Mouse (Mus musculus): Measurements from ENCODE around the gene Bcl2l15.
"Not testable (repeated sequence)": the region's sequence is repeated elsewhere in the genome, so short reads cannot be mapped to it uniquely, and the experiment has no call there.

The Bcl2l15 gene

DNA sequence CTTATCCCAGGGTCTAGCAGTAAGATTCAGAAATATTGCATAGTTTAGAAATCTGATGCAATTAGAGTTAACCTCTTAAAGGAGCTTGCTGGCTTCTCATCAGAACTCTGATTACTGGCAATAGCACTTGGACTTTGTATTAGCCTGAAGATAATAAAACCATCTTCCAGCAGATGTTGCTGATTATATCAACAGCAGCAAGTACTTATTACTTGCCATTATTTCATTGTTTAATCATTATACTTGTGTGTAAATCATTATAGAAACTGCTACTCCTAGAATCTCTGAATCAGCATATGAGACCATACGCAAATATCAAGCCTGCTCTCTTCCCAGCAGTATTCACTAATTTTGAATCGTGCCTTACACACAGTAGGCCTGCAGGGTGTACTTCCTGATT, 1.6 kb downstream of the Bcl2l15 start:
- no peak for DNase-seq

DNA sequence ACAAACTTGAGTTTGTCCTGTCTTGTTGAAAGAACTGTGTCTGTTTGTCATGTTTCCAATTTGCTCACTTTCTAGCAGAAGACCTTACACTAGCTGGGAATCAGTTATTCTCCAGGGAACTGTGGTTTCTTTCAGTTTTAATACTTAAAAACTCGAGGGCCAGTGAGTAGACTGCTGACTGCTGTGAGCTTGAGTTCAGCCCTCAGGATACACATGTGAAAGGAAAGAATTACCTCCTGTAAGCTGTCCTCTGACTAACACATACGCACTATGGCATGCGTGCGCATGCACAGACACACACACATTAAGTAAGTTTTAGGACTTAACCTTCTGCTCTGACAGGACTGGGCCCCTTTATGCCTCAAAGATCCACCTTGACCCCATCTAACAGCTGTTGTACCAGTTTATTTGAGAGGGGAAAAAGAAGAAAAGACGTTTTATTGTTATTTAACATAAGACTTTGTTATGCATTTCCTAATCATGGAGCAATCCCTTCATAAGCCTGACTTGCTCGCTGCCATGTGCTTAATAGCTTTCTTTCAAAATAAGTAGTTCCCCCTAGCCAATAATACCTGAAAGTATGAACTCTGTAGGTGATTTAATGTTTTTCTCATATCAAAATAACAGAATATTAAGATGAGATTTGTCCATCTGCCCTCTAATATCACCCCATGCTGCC, 3.0 kb downstream of the Bcl2l15 start:
- DNase-seq: no peak

DNA sequence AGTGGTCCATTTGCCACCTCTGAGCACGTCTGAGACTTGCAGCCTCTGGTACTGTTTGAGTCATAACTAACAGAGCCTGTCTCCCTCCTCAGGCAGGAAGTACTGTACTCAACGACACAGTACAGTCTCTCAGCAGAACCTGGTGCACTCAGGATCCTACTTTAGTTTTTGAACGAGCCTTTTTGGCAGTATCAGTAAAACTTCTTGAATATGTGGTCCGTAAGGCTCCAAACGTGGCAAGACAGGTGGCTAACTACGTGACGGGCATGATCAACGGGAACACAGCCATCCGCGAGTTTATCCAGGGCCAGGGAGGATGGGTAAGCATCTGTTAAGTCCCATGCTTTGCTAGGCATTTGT, 3.5 kb downstream of the Bcl2l15 start:
- DNase-seq: no peak

DNA sequence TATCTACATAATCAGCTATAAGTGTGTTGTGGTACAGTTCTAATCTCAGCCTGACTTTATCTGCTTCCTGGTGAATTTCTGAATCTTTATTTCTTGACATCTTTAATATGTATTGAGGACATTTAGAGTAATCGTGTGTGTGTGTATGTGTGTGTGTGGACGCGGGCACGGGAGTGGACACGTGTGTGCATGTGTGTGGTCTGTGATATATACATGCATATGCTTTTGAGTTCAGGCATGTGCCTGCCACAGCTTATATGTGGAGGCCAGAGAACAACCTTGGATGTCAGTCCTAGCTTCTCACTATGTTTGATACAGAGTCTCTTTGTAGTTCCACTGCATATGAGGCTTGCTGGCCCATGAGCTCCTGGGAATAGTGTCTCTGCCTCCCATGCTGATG, 4.1 kb downstream of the Bcl2l15 start:
- DNase-seq: no peak

DNA sequence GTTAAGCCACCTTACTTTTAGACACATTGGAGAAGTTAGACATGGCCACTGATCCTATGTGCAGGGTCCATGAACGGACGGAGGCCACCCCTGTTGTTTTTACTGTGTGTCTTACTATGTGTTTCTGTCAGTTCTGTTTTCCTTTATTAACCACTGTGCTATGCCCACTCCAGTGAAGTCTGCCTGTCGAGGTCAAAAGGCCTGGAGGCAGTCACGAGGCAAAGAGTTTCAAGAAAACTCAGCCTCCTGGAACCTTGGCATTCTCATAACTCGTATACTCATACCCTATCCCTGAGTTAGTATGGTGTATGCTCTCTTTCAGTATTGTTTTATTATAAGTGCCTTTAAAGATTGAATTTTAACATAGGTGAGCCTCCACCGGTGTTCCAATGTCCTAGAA, 7.3 kb downstream of the Bcl2l15 start:
- DNase-seq: no peak

DNA sequence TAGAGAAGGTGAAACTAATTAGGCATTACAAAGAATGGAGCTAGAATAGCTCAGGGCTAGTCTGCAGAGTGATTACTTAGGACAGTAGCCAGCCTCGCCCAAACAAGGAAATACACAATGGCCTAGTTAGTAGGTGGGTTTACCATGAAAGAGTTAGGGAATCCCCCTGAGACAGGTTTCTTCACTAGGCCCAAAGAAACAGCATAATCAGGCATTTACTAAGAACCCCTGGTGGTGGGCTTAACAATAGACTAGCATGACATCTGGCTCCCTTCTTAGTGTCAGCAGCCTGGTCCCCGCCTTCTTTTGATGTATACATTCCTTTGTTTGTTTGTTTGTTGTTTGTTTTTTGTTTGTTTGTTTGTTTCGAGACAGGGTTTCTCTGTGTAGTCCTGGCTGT, 7.8 kb downstream of the Bcl2l15 start:
- DNase-seq: not testable (repeated sequence)

DNA sequence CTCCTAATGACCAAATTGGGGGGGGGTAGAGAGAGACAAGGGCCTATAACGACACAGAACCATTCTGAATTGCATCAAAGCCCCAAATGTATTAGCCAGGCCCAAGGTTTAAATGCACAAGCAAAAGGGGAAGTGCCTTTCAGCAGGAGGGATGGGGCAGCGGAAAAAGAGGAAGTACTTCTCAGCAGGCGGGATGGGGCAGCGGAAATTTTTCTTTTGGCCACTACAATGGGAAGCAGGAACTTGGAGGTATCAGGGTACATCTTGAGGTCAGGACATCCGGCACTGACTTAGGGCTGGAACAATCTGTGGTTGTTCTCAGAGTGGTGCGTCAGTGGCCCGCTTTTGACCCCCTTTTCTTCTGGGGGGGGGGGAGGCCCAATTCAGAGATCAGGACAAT, 8.5 kb downstream of the Bcl2l15 start:
- DNase-seq: not testable (repeated sequence)

DNA sequence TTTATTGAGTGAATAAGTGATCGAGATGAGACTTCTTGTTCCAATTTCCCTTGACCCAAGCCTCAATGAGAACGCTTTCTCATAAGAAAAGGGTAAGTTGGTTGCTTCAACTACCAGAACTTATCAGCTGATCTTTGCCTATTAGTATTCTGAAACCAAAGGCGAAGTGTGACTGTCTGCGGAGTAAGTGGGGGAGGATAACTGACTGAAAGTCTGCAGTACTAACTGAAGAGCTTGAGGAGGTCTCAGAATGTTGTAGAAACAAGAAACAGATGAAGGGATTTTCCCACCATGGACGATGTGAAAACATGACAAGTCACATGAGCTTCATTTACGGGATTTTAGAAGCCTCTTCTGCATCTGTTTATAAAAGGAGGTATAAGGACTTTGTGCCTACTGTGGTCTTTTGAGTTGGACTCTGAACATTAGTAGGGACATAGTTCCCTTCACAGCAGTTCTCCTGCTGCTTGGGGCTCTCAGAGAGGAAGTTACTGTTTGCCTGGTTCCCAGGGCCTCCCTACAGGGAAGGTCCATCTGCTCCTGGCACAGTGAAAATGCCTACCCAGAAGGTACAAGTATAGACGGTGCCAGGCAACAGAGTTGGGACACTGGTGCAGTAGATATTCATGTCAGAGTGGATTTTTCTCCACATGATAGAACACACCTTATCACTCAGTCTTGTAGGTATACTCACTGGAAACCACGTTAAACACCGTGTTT, 18.4 kb downstream of the Bcl2l15 start:
- no peak for DNase-seq

DNA sequence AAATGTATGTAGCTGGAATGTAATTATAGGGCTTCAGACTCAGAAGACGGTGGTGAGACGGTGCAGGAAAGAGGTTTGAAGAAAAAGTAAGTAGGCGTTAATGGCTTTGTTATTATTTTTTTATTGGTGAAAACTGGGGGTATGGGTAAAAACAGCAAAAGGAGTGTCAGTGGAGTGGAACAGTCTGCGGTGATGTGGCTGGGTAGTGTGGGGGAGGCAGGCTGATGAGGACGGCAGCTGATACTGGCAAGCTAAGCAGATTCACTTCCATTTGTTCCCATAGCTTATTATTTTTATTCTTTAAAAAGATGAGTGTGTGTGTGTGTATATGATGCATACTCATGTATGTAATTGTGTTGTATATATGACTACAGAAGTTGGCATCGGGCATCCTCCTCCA, 19.1 kb downstream of the Bcl2l15 start:
- no peak for DNase-seq

DNA sequence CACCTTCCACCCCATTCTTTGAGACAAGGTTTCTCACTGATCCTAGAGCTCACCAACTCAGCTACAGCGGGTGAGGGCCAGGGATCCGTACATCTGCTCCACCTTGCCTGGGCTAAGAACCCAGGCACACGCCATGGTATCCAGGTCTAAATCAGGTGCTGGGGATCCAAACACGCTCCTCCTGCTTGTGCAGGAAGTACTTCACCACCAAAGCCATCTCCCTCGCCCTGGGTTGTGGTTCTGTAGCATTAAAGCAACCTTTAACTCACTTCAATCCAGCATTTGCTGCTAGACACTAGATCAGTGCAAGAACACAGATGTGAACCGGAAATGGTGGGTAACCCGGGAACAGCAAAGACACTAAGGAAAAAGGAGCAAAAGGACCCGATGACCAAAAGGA, 19.5 kb downstream of the Bcl2l15 start:
- DNase-seq: no peak

DNA sequence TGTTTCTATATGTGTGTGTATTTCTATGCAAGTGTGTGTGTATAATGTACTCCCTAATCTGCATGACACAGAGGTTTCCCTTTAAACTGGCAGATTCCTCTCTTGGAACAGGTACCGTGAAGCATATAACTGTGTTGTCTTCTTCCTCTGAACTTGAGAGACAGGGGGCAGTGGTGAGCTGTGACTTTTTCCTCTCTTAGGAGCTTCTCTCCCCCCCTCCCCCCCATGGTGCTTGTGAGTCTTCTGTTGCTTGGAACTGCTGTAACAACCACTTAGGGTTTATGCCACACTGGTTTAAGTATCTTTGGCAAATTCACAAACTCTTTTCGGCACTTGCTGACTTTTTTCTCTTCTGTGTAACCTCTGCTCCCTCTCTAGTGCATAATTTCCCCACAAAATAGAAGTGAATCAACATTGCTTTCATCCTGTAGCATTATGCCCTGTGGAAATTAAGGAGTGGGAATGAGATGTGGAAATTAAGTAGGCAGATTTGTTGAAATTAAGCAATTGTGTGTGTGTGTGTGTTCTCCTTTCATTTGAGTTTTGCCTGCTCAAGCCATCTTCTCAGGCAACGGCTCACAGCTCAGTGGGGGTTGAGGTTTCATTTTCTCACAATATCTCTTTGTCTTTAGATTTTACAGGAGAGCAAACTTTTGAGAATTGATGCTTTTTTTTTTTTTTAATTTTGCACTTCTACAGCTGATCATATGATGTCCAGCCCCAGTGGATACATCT, 20.3 kb downstream of the Bcl2l15 start:
- DNase-seq: peak in 1 of 2 experiments; percentile 75

DNA sequence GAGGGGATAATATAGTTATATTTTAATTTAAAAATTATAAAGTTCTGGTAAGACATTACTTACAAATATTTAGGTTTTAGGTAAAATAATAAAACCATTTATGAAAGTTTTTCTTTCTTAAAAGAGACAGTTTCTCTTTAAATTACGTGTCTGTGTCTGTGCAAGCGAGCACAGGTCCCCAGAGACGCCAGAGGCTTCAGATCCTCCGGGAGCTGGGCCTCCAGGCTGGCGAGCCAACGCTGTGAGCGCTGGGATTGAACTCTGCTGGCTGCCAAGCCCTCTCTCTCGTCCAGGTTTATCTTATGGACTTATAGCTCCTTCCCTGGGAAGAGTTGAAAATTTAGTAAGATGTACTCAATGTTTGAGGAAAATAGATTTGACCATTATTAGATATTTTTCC, 21.4 kb downstream of the Bcl2l15 start:
- no peak for DNase-seq

DNA sequence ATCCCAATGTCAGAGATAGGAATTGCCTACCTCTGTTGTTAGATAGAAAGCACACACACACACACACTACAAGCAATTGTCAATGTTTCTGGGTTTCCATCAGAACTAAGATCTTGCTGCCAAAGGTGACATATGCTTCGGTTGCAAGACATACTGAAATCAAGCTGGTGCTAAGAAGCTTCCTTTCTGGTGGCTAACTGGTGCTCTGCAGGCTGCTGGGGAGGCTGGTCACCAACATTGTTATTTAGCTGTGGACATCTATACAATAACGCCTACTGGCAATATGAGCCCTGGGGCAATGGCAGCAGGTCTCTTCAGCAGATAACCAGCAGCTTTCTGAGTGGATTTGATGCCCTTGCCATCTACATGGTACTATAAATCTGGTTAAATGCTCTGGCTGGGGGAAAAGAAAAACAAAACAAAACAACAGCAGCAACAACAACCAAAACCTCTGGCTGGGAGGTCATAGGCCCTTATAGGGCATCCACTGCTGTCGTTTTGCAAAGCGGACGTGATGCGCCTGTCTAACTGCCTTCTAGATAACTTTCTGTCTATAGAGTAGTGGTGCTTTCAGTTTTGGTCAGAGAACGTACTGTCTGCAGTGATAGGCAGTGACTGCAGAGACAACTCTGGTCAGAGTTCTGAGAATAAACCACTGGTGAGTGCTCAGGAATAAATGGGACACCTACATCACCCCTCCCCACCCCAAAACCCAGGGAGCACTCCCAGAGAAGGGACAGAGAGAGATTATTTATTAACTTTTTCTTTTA, 24.8 kb downstream of the Bcl2l15 start:
- DNase-seq: no peak

DNA sequence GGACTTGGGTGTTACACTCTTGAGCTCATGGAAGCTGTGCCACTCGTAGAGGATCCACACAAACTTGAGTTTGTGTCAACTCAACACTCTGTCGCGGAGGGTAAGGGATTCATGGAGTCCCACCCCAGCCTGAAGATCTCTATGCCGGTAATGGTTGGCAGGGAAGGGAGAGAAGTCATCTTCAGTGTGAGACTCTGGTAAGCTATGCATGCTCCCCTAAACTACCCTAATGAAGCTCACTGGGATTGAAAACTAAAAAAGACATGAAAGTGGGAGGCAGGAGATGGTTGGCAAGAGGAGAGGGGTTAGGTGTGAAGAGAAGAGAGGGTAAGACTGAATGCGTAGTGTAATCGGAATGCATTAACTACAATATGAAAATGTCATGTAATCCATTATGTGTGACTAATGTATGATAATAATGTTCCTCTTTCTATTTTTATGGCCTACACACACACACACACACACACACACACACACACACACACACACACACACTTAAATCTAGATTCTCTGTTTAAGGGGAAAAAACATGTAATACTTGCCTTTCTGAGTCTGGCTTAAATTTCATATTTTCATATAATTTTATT, 25.7 kb downstream of the Bcl2l15 start:
- no peak for DNase-seq

DNA sequence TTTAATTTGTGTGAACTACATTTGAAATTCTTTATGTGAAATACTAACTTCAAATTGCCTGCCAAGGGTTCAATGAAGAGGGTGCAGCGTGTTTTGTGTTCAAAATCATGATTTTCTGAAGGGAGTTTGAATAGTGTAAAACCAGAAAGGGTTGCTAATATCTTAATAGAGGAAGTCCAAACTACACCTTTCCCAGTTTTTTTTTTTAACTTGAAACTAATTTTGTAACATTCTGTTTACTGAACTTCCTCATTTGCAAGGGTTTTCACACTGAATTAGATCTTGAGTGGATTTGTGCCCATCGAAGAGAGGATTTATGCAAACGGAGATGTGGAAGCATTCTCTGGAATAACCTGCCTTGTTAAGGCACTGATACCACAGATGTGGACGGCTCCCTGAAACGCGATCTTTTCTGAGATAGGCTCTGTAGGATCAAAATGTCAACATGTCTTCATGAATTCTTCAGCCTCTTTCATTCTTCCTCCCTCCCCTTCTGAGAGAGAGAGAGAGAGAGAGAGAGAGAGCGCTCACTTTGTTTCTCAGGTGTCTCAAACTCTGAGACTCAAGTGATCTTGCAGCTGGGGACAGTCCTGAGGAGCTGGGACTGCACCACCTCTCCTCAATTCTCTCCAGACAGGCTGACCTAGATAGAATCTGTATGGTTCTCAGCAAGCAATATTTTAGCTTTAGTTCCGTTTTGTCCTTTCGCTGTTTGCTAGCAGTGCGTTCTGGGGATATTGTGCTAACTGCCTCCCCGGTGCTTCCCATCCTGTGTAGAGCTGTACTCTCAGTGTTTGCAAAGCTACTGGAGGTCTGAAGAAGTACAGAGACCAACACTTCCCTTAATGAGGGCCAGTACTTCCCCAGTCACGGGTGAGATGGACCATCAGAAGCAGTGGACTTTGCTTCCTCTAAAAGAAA, 26.7 kb downstream of the Bcl2l15 start, which contains the start of gene Ptpn22:
Ptpn22 (plus strand) TSS at position 915 of the 921 bp plus-strand sequence.
- DNase-seq: peak; percentile 35 to 50

DNA sequence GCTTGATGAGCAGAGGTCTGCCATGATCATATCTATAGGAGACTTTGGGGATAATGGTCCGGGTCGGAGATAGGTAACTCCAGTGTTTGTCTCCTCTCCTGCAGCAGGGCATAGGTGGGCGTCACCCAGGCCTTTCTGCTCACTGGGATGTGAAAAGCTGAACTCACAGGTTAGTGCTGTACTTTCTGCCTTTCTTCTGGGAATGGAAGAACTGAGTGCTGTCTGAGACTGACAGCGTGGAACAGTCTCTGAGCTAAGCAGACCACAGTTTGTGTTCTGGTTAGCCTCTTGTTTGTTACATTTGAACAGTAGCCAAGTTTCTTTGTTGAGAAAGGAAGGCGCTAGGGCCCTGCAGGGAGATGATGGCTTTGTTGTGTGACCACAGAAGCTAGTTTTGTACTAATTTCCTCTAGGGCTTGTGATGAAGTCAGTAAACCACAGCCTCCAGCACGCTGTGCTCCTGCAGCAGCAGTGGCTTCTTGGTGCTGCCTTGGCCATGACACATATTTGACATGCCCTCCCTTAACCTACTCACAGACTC, 27.5 kb downstream of the Bcl2l15 start:
- peak; percentile 54 to 63 for DNase-seq

DNA sequence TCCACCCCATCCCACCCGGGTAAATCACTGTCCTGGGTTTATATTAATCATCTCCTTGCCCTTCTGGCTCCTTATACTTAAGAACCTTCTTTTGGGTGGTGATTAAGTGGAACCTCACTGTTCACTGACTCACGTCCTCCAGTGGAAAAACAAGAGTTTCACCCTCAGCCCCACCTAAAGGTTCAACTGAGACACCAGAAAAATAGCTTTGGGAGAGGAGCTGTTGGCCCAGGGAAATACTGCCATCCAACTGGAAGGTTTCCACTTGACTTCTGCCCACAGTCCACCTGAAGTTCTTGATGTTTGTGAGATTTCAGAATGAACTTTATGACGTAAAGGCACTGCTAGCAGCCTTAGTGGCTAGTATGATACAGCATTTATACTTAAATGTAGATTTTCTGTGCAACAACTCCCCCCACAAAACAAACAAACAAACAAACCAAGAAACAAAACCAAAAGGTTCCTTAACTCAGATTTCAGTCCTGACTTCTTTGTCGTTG, 30.4 kb downstream of the Bcl2l15 start:
- DNase-seq: no peak

DNA sequence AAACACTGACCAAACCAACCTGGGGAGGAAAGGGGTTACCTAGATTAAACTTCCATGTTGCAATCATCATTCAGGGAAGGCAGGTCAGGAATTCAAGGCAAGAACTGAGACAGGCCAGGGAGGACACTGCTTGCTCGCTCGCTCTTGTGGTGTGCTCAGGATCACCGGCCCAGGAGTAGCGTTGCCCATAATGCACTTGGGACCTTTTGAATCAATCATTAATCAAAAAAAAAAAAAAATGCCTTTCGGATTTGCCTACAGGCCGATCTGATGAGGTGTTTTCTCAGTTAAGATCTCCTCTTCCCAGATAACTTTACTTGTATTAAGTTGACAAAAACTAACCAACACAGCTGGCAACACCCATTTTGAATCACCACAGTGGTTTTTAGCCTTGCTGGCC, 31.8 kb downstream of the Bcl2l15 start:
- DNase-seq: no peak

DNA sequence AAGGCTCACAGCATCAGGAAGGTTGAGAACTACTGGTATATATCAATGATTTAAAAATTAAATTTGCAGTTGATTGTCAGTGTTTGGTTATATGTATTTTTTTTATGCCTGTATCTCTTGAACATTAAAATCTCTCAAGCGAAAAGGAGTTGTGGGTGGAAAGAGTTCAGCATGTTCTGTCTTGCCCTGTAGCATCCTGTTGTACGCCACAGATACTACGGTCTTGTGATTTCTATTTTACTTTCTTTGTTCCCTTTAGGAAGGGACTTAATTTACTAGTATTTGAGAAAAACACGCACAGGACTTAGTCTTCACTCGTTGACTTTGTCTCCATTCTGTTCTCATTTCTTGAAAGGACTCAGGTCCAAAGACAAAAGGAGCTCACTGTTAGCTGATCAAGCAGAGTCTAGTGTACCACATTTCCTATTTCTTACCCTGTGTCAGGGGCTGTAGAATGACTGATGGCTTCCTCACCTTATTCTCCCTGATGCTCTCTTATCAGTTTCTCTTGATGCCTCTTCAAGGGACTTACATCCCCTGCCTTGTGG, 35.1 kb downstream of the Bcl2l15 start:
- DNase-seq: no peak

DNA sequence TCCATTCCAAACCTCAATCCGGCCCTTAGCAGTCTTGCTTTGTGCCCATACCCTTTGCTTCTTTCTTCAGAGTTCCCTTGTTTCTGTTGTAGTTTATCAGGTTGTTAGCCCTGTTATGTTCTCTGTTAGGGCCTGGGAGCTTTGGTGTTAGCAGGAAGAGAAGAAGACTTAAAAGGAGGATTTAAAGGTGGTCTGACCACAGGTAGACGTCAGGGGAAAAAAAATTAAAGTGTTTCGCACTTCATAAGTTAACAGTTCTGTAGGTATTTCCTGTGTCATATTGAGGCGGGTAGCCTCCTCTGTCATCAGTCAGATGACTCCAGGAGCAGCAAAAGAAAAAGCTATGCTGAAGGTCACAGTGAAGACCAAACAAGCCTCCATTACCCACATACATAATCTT, 35.6 kb downstream of the Bcl2l15 start:
- no peak for DNase-seq

DNA sequence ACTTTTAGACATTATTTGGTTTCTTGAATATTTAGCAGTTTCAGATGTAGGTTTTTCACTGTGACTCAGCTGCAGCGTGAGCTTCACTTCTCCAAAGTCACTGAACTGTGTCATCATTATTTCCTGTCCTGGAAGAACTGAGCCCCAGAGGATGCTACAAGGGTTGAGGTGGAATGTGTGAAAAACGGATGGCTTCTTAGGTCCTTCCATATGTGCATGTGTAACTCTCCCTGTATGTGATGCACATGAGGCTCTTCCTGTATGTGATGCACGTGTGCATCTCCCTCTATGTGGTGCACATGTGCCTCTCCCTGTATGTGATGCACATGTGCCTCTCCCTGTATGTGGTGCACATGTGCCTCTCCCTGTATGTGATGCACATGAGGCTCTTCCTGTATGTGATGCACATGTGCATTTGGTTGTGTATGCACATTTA, 40.3 kb downstream of the Bcl2l15 start:
- DNase-seq: no peak

Data from lung, postnatal 4 days (tissue).